Mouse (Mus musculus): Measurements from ENCODE around the gene Kirrel2. TPM values are rescaled to one million over a fixed set of nuclear protein-coding genes. Genes with fewer than 3 reads are reported as not detected.
A peak's percentile ranks its signal among the peaks of the same experiment; 100 is the strongest.
"Not testable (repeated sequence)": the region's sequence is repeated elsewhere in the genome, so short reads cannot be mapped to it uniquely, and the experiment has no call there.

Kirrel2 gene
- total RNA-seq (2015; ENCODE audit: low replicate concordance) (not detected in 2 replicates), total RNA-seq (2017; ENCODE audit: low replicate concordance) (not detected in 2 replicates)

DNA sequence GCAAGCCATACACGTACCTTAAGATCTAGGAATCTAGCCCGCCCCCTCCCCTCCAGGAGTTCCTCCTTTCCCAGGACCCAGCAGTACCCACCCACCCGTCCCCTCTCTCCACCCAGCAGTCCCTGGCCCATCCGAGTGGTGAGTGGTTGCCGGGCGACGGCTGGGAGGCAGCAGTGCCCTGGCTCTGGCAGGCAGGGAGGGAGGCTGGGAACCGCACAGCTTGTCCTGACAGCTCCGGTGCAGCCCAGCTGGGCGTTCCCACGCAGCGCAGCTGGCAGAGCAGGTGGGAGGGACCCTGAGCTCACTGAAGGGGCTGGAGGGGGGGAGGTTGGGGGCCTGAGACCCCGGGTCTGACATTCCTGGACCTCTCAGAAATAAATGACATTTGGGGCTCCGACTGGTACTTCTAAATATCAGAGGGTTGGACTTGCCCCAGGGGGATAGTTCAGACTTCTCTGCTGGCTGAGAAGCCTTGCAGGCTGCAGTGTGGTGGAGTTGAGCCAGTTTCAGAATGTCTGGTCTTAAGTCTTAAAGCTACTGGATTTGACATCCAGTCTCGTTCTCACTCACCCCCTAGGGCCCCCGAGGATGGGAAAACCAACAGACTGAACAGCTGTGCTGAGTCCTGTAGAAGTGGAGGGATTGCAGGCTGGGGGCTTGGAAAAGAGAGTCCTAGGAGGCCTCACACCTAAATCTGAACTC, at the start of gene Kirrel2, which contains the start of gene Nphs1:
TSS of gene Kirrel2 (minus strand) at position 62 of the 702 bp plus-strand sequence.
TSS of gene Nphs1 (plus strand) at position 687 of the 702 bp plus-strand sequence.
- no peak for ATAC-seq (replicated peaks; ENCODE audit: low FRiP score, poor library complexity, severe bottlenecking)

DNA sequence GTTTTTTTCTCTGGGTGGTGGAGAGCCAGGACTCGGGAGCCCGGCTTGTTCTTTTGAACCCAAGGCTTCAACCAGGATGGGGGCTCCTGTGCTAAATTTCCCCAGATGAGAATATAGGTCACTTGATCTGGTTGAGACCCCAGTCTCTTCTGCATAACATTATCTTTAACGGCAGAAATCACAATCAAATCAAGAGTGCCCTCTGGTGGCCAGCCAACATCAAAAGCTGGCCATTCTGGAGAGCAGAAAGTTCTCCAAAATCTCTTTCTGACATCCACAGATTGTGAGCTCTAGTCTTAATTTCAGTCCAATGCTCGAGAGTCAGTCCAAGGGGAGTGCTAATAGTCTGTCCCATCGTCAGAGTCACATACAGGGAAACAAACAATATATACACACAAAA, 43.7 kb upstream of the Kirrel2 start:
- ATAC-seq (replicated peaks; ENCODE audit: low FRiP score, poor library complexity, severe bottlenecking), result not testable (repeated sequence)

DNA sequence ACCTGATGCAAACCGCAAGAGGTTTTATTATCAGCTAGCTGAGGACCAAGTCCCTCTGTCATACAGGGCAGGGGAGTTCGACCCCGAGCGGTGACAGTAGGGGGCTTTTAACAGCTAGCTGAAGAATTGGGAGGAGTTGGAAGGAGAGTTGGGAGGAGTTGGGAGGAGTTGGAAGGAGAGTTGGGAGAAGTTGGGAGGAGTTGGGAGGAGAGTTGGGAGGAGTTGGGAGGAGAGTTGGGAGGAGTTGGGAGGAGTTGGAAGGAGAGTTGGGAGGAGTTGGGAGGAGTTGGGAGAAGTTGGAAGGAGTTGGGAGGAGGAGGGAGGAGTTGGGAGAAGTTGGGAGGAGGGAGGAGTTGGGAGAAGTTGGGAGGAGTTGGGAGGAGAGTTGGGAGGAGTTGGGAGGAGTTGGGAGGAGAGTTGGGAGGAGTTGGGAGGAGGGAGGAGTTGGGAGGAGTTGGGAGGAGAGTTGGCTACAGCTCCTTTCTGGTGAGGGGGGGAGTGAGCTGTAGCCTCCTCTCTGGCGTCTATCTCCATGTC, 38.1 kb upstream of the Kirrel2 start:
- not testable (repeated sequence) for ATAC-seq (replicated peaks; ENCODE audit: low FRiP score, poor library complexity, severe bottlenecking)

DNA sequence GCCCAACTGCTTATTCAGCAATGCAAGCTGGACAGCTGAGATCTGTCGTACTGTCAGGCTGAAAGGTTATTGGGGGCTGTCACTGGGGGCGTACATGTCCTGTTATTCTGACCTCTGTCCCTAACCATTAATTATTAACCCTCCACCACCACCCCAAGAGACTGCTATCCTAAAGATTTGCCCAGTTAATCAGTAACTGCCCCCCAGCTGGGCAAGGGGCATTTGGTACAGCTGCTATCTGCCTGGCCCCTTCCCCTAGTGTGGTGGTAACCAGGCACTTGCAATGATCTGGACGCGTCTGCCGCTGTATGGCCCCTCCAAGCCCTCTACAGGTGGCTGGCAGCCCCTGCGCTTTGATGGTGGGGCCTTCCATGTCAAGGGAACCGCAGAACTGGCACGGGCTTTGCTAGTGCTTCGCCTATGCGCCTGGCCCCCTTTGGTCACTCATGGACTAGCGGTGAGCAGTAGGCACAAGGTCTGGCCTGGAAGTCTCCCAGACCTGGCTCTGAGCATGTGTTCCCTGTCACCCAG, 36.0 kb upstream of the Kirrel2 start, which contains the start of gene Prodh2:
TSS of gene Prodh2 (plus strand) at position 222 of the 531 bp plus-strand sequence.
- no peak for ATAC-seq (replicated peaks; ENCODE audit: low FRiP score, poor library complexity, severe bottlenecking)

DNA sequence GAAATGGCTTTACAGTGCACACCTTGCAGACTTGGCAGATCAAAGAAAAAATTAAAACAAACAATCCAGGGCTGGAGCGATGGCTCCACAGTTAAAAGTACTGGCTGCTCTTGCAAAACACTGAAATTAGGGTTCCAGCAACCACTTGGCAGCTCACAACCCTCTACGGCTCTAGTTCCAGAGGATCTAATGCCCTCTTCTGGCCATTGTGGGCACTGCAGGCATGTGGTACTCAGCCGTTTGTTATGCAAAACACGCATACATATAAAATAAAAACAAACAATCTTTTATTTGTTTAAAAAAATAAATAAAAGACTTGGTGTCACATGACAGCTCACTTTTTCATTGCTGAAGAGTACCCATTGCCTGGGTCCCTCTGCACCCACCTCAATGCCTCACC, 35.3 kb upstream of the Kirrel2 start:
- peak; percentile 68; the same call in 1 of the 2 replicates for ATAC-seq (replicated peaks; ENCODE audit: low FRiP score, poor library complexity, severe bottlenecking)

DNA sequence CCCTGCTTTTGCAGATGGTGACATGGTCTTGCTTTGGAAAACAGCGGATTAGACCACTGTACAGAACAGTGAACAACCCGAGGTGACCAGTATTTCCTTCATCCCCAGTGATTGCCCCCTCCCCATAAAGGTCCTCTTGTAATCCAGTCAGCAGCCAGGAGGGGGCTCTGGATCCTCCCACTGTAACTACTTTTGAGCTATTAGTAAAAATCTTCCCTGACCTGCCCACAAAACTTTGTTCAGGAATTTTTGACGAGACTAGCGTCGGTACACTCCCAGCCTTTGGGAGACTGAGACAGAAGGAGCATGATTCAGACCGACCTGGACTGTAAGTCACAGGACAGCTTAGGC, 33.4 kb upstream of the Kirrel2 start:
- no peak for ATAC-seq (replicated peaks; ENCODE audit: low FRiP score, poor library complexity, severe bottlenecking)

DNA sequence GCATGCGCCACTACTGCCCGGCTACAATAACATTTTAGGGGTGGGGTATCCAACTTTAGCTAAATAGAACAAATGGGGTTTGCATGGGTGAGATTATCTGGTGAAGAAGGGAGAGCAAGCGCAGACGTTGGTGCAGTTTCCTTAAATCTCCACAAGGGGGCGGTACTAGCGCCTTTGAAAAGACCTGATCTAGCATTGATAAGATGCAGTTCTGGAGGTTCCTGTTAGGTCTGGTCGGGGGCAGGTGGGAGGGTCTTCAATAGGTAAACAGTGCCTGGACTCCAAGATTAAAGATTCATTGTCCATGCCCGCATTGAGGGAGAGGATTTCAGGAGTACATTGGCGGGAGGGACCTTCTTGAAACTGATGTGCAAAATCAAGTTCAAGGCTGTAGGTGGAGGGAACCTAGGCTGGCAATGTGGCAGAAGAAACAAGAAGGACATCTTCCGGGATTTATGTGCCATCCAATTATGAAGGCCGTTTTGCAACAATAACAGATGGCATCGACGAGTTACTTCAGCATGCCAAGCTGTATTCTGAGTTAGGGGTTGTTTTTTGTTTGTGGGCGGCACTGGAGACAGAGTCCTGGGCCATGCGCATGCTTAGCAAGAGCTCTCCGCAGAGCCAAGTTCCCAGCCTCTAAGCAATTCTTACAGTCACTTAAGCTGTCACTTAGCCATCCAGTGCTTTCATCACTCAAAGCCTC, 32.9 kb upstream of the Kirrel2 start:
- ATAC-seq (replicated peaks; ENCODE audit: low FRiP score, poor library complexity, severe bottlenecking), result 0 out of 2 replicates have a peak, but pooled peaks have one; percentile 17

DNA sequence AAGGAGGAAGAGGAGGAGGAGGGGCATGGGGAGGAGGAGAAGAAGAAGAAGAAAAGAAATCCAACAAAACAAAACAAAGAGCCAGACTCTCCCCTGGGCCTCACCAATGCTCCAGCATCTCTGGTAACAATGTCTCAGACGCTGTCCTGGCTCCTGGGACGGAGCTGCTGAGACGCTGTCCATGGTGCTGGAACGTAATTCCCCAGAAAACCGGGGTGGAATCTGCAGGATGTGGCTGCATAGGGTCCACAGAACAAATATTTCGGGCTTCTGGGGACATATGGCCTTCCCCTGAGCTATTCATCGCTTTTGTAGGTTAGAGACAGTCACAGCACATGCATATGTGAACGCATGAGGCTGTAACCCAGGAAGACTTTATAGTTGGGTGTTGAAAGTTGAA, 26.8 kb upstream of the Kirrel2 start:
- ATAC-seq (replicated peaks; ENCODE audit: low FRiP score, poor library complexity, severe bottlenecking), result no peak

DNA sequence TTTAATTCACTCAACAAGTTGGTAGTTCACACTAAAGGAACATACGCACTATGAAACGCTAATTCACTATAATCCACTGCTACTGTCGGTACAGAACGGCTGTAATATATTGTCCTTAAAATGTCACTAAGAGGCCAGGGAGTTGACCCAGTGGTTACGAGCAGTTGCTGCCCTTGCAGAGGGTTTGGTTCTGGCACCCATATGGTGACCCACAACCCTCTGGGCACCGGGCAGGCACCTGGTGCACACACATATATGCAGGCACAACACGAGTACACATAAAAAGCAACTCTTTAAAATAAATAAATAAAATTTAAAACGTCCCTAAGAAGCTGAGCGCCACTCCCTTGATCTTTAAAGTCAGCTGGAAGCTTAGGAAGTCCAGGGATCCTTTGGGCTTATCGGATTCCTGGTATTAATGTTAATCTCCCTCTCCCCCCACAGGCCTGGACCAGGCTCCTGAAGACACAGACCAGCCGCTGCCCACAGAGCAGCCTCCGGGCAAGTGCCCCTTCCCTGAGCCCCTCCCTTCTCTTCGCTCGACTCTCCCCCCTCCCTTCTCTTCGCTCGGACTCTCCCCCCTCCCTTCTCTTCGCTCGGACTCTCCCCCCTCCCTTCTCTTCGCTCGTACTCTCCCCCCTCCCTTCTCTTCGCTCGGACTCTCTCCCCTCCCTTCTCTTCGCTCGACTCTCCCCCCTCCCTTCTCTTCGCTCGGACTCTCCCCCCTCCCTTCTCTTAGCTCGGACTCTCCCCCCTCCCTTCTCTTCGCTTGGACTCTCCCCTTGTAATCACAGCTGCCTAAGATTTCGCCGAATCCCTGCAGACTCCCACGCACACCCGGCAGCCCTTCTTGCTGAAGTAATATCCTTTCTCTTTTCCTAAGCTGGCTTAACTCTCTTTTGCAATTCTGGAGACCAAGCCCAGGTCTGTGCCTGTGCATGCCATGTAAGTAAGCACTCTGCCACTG, 20.2 kb upstream of the Kirrel2 start:
- ATAC-seq (replicated peaks; ENCODE audit: low FRiP score, poor library complexity, severe bottlenecking), result no peak

DNA sequence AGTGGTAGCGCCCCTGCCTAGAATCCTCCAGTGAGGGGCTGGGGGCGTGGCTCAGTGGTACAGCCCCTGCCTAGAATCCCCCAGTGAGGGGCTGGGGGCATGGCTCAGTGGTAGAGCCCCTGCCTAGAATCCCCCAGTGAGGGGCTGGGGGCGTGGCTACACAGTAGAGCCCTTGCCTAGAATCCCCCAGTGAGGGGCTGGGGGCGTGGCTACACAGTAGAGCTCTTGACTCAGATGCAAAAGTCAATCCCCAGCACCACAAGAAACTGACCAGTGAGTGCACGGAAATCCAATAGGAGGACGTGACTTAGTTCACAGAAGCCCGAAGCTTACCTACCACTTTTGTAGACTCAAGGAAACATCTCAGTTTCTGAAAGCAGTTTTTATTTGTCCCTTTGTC, 18.6 kb upstream of the Kirrel2 start:
- ATAC-seq (replicated peaks; ENCODE audit: low FRiP score, poor library complexity, severe bottlenecking), result not testable (repeated sequence)

DNA sequence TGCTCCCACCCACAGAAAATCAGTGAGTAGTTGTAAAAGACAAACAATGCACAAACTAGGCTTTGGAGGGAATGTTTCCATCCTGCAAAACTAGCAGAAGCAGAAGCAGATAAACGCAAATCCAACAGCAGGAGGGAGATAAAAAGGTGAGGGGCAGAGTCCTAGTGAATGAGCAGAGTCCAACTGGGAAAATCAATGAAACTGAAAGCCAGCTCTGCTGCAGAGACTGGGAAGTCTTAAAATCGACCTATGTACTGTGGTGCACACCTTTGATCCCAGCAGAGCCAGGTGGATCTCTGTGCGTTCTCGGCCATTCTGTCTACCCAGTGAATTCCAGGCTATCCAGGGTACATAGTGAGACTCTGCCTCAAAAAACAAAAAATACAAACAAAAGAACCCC, 17.5 kb upstream of the Kirrel2 start:
- ATAC-seq (replicated peaks; ENCODE audit: low FRiP score, poor library complexity, severe bottlenecking), result no peak

DNA sequence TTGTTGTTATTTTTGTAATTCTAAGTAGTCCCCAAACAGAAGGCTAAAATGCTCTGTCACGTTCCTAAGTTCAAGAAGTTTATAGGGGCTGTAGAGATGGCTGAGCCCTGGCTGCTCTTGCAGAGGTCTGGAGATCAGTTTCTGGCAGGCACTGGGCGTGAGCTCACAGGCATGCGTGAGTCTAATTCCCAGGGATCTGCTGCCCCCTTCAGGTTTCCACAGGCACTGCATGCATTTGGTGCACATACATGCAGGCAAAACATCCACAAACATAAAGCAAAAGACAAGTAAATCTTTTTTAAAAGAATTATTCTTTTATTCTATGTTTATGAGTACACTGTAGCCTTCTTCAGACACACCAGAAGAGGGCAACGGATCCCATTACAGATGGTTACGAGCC, 14.9 kb upstream of the Kirrel2 start:
- ATAC-seq (replicated peaks; ENCODE audit: low FRiP score, poor library complexity, severe bottlenecking), result no peak

DNA sequence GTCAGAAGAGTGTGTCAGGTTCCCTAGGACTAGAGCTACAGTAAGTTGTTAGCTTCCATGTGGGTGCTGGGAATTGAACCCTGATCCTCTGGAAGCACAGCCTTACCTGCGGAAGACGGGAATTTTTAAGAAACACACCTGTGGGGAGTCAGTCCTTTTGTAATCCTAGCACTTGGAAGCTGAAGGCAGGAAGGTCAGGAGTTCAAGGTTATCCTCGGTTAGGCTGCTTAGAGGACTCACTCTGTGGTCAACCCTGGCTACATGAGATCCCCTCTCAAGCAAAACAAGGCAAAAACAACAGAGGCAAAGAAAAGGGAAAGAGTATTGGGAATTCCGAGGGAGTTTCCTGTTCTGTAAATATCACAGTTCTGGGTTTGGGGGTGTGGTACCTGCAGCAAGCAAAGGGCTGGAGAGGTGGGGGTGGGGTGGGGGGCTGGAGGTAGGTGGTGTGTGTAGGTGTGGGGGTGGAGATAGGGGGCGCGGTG, 7.4 kb upstream of the Kirrel2 start:
- ATAC-seq (replicated peaks; ENCODE audit: low FRiP score, poor library complexity, severe bottlenecking), result no peak

DNA sequence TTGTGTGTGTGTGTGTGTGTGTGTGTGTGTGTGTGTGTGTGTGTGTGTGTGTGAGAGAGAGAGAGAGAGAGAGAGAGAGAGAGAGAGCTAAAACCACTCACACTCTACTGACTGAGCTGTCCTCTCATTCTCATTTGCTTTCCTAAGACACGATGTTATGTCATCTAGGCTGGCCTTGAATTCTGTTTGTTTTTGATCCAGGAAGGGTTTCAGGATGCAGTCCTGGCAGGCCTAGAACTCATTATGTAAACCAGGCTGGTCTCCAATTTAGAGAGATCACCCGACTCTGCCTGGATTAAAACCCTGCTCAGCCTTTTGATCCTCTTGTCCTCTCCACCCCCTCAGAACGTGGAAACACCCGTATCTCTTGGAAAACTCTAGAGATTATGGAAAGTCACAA, 6.5 kb upstream of the Kirrel2 start:
- no peak for ATAC-seq (replicated peaks; ENCODE audit: low FRiP score, poor library complexity, severe bottlenecking)

DNA sequence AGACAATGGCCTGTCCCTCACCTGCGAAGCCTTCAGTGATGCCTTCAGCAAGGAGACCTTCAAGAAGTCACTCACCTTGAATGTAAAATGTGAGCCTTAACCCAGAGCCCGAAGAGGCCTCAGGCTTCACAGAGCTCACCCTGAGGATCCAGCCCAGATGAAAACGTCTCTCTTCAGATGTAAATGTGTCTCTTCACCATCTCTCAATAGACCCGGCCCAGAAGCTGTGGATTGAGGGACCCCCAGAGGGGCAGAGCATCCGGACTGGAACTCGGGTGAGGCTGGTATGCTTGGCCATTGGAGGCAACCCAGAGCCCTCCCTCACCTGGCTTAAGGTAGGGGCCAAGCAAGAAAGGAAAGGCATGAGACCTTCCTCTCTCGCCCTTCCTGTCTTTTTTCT, 6.1 kb upstream of the Kirrel2 start:
- ATAC-seq (replicated peaks; ENCODE audit: low FRiP score, poor library complexity, severe bottlenecking), result no peak

DNA sequence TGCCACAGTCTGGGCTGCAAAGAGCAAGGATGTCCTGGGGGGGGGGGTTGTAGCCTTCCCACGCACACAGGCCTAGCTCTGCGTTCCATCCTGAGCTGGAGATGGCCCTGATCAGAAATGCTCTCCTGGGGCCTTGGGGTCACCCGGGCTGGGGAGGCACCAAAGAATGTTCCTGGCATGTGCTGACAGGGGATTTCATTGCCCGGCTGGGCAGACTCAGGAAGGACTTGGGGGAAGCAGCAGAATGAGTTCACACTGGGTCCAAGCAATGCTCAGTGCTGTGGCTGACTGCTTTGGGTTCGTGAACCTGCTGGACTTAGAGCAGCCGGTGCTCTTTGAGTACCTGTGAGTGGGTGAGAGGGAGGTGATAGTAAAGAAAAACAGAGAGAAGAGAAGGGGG, 2.0 kb upstream of the Kirrel2 start:
- ATAC-seq (replicated peaks; ENCODE audit: low FRiP score, poor library complexity, severe bottlenecking), result no peak

DNA sequence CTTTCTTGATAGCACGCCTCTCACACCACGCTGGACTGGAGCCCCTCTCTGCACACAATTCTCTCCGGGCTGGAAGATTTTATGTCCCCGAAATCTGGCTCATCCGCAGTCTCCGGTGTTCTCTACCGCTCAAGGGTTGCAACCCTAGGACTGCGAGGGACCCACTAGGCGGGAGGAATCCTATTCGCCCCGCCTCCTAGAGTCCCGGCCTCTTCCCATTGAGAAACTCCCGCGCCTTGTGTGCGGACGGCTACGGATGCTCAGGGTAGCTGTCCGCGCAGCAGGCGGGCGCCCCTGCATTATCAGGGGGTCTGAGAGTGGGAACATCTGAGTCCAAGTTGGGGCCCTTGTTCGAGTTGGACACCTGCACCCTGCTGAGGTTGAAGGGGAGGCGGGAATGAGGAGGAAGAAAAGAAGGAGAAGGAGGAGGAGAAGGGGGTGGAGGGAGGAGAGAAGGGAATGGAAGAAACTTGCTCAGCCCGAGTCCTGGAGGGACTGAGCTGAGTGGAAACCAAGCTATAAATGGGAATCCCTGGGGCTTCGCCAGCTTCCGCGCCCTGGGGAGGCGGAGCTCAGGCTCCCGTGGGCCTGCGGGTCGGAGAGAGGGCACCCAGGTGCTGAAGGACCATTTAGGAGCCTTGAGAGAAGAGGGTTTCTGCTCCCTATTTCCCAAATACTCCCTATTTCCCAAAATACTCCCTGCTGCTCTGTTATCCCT, 420 bp downstream of the Kirrel2 start:
- no peak for ATAC-seq (replicated peaks; ENCODE audit: low FRiP score, poor library complexity, severe bottlenecking)

DNA sequence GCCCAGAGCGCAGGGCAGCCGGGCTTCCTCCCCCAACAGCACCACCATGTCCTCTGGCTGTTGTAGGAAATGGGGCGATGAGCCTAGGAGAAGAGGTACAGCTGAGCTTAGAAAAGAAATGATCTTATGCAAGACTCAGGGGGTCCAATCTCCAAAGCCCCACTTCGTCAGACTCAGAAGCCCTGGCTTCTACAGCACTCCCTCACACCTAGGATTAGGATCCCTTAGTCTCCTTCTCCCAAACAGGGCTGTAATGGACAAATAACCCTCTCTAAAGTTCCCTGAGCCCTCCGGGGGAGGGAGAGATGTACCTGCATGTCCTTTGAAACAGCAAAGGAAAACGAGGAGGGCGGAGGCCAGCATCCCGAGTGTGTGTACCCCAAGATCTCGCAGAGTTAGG, 1.0 kb downstream of the Kirrel2 start:
- no peak for ATAC-seq (replicated peaks; ENCODE audit: low FRiP score, poor library complexity, severe bottlenecking)

DNA sequence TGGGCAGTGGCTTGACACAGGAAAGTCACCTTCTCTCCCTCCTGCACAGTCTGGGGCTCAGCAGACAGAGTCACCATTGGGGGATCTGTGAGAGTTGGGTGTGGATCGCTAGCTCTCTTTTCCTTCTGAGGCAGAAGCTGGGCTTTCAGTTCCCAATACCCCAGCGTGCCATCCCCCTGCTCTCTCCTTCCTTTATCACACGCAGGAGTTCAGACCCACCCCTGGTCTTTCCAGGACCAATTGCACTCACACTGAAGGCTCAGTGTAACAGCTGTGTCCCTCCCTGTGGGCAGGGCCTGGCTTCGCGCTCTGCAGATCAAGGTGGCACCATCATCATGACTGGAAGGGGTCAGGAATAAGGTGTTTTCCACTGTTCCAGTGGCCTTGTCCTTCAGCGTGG, 3.2 kb downstream of the Kirrel2 start:
- no peak for ATAC-seq (replicated peaks; ENCODE audit: low FRiP score, poor library complexity, severe bottlenecking)
